Mouse (Mus musculus): ENCODE results near the gene Ceacam19.

DNA sequence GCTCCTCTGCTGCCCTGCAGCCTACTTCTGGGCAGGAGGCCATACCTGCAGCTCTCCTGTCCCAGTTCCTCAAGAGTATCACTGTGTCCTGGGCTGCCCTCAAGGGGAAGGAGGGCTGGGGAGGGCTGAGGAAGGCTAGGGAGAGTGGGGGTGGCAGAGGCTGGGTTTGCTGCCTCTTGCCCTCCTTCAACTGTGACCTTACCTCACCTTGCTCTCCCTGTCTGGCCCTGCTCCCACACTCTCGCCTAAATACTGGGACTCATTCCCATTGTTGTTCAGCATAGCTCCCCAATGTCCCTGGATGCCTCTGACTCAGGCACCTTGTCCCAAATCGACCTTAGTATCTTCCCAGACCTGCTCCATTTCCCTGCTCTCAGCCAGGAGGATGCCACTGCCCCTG lies 23.5 kb downstream of the Ceacam19 start:
- no peak for TF ChIP-seq CTCF (IDR thresholded peaks at IDR 0.05)
- TF ChIP-seq EP300 (IDR thresholded peaks at IDR 0.05), result no peak
